Mouse (Mus musculus) CH12.LX (cell line): ENCODE results near the gene Slc32a1.

Experiments used
- CTCF ChIP-seq, 2 experiments: IDR thresholded peaks in 1 of 2; conservative IDR thresholded peaks in 1 of 2; 2 replicates each; pipeline ENCODE4 v1.5.1; 2011 to 2012; ENCODE audit warnings: low read depth in 2 of 2, low read length in 2 of 2, improper control_type of control experiment in 1 of 2, inconsistent platforms in 1 of 2, mild to moderate bottlenecking in 1 of 2, moderate library complexity in 1 of 2
- ELF1 ChIP-seq: IDR thresholded peaks from 2 replicates; pipeline ENCODE4 v1.6.1; 2014; ENCODE audit warnings: low read depth, mild to moderate bottlenecking, inconsistent platforms, low read length, improper control_type of control experiment
- ETS1 ChIP-seq: conservative IDR thresholded peaks from 2 replicates; pipeline ENCODE4 v1.6.1; 2012; ENCODE audit warnings: low read depth, mild to moderate bottlenecking, inconsistent platforms, low read length, improper control_type of control experiment, moderate library complexity
- HCFC1 ChIP-seq: IDR thresholded peaks from 2 replicates; pipeline ENCODE4 v1.6.1; 2012; ENCODE audit warnings: low read depth, mild to moderate bottlenecking, inconsistent platforms, low read length, improper control_type of control experiment
- IRF4 ChIP-seq: IDR thresholded peaks from 2 replicates; pipeline ENCODE4 v1.6.1; 2014; ENCODE audit warnings: low read depth, mild to moderate bottlenecking, inconsistent platforms, low read length, improper control_type of control experiment
- JUND ChIP-seq: conservative IDR thresholded peaks from 2 replicates; pipeline ENCODE4 v1.6.1; 2011; ENCODE audit warnings: low read depth, low read length, improper control_type of control experiment
- MAFK ChIP-seq: IDR thresholded peaks from 2 replicates; pipeline ENCODE4 v1.6.1; 2011; ENCODE audit warnings: low read length, improper control_type of control experiment; ENCODE audit not compliant: insufficient replicate concordance
- MEF2A ChIP-seq: IDR thresholded peaks from 2 replicates; pipeline ENCODE4 v1.6.1; 2014; ENCODE audit warnings: low read depth, mild to moderate bottlenecking, inconsistent platforms, low read length, improper control_type of control experiment, borderline replicate concordance
- MXI1 ChIP-seq: IDR thresholded peaks from 2 replicates; pipeline ENCODE4 v1.6.1; 2011; ENCODE audit warnings: mild to moderate bottlenecking, low read depth, low read length, improper control_type of control experiment
- POLR2A ChIP-seq: IDR thresholded peaks from 2 replicates; pipeline ENCODE4 v1.6.1; 2011; ENCODE audit warnings: low read depth, mild to moderate bottlenecking, improper control_type of control experiment, low read length
- SMC3 ChIP-seq: IDR thresholded peaks from 2 replicates; pipeline ENCODE4 v1.6.1; 2011; ENCODE audit warnings: low read depth, low read length, improper control_type of control experiment
- ZMIZ1 ChIP-seq: IDR thresholded peaks from 2 replicates; pipeline ENCODE4 v1.6.1; 2012; ENCODE audit warnings: low read depth, mild to moderate bottlenecking, inconsistent platforms, low read length, improper control_type of control experiment

DNA sequence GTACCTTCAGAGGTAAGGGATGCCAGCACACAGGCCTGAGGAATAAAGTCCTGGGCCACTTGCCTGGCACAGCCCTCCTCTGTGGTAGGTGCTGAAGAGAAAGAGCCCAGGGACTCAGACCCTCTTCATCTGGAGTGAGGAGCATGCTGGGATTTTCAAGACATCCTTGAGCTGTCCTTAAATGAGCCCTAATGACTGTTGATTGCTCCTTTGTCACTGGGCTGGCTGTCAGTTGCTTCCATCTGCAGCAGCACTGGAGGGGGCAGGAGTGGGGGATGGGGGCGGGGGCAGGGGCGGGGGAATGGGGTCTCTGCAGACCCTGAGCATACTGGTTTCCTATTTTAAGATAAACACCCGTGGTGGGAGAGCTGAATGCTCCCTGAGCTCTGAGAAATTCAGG, 10.1 kb upstream of the Slc32a1 start:
- TF ChIP-seq POLR2A (no peak), MEF2A (no peak), HCFC1 (no peak), SMC3 (no peak), MAFK (no peak), CTCF (conservative IDR thresholded peaks at IDR 0.05 in 1 of 2, IDR thresholded peaks at IDR 0.05 in 1 of 2; ENCODE audit: low read depth in 2 of 2, low read length in 2 of 2) (no peak), MXI1 (no peak), IRF4 (no peak), ZMIZ1 (no peak), JUND (no peak), ETS1 (no peak), ELF1 (no peak)
